Mouse (Mus musculus) frontal cortex, postnatal 25 days (tissue): Measurements from ENCODE around the gene Sntg2.

Experiments
- DNase-seq, 2 experiments: peaks; one replicate each; pipeline ENCODE4 v3.0.0; 2022; ENCODE audit warnings: low spot score in 2 of 2

Sntg2 gene

DNA sequence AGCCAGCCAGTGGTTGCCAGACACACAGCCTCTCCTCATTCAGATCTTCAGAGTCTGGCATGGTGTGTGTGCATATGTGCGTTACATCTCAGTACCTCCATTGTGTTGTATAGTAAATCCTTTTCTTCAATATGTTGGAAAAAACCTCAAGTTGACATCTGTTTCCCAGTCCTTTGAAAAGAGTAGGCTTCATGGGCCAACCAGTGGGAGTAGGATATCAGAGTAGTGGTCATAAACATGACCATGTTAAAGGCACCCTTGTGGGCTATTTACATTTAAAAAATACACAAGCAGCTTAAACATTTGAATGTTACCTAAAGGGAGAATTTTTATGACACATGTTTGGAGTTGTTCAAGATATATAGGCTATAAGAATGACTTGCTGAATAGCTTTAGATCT, 170.4 kb downstream of the Sntg2 start:
- DNase-seq = no peak

DNA sequence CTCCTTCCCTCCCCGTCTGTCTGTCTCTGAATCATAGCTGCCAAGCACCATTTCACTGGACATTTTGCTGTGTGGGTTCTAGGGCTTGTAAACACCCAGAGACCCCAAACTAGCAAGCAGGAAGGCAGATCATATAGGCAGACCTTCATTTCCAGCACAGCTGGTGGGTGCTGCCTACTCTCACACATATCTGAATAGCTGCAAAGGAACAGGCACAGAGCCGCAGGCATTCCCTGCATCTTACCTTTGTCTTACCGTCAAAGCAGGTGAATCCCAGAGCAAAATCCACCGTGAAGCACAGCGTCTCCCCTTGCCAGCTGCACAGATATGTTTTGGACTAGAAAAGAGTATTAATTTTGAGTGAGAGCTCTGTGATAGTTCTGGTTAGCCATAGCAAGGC, 172.1 kb downstream of the Sntg2 start:
- DNase-seq = no peak

DNA sequence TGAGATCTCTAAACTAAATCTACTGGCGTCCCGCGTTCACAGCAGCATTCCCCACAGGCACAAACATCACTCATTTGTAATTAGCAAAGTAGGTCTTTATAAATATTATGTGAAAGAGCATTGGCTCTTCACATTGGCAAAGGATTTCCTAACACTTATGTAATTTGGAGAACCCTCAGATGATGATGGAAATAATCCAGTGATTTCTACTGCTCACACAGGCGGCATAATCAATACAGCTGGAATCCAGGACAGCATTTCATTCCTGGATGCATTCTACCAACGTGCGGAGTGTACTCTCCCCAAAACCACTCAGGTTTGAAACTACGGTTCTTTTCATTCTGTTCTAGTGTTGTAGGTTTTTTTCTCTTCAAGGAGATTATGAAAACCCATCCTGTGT, 172.6 kb downstream of the Sntg2 start:
- no peak for DNase-seq

DNA sequence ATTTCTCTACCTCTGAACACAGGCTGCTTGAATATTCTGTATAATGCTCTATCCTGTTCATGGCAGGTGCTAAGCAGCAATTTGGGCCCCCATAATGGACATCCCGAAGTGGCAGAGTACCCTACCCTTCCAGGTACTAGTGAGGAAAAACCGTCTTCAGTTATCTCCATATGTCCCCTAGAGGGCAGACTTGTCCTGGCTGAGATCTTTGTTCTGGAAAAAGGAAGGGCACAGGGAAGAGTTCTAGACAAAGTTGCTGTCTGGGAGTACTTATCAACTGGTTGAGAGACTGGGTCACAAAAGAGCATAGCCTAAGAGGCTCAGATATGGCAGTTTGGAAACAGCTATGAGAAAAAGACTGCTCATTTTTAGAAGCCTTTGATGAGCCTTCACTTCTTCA, 173.4 kb downstream of the Sntg2 start:
- peak in 1 of 2 experiments; percentile 27 for DNase-seq

DNA sequence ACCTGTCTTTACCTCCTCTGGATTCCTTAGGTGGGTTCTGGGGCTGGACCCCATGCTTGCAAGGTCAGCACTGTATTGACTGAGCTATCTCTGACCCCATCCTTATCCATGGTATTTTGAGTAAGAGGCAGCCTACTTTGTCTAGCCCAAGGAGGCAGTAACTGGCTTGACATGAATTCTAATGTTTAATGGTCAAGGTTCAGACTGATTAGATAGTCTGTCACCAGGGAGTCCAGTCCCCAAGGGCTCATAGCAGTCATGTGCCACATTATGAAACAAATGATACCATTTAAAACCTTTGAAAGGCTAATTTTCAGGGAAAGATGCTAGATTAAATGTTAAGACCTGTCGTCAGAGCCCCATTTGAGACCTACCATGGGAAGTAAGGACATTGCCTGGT, 174.9 kb downstream of the Sntg2 start:
- DNase-seq = no peak

DNA sequence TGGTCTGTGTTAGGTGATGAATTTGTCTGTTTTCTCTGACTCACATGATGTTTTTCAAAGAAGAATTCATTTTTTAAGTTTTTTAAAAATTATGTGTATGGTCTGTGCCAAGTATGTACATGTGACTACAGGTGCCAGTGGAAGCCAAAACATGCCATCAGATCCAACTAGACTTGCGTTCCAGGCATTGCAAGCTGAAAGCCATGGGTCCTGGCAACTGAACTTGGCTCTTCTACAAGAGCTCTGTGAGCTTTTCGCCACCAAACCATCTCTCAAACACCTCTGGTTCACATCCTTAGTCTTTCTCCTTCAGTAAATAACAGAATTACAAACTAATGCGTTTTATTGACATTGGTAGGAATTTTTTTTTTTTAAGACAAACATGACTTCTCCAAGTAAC, 191.5 kb downstream of the Sntg2 start:
- DNase-seq = no peak

DNA sequence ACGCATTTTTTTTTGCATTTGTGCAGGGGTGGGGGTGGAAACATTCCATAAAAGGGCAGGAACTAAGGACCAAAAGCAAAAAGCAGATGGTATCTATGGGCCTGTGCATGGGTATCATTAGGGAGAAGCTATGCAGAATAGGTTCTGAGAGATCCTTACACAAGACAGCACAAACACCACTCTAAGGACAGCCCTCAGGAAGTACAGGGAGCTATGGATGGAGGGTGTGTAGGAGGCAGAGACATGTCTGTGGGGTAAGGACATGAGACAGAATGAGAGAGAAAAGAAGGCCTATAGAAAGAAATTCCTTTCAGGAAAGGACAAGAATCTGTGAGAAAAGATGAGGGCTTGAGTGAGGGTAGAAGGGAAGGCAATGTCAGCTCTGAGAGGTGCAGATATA, 193.6 kb downstream of the Sntg2 start:
- no peak for DNase-seq

DNA sequence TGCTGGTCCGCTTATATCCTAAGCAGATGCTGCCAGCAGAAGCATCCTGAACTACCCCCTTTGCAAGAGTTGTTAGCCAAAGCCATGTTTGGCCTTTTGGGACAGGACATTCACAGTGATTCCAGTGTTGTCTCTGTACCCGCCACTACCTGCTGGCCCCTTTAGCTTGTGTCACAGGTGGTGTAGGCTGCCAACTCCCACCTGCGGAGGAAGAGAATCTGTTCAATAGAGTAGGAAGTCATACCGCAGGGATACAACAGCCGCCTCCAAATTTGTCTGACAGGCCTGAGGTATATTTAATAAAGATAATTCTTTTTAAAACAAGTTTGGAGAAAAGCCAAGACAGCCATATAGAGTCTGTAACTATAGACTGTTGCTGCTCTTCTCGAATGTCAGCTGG, 195.2 kb downstream of the Sntg2 start:
- DNase-seq = no peak

DNA sequence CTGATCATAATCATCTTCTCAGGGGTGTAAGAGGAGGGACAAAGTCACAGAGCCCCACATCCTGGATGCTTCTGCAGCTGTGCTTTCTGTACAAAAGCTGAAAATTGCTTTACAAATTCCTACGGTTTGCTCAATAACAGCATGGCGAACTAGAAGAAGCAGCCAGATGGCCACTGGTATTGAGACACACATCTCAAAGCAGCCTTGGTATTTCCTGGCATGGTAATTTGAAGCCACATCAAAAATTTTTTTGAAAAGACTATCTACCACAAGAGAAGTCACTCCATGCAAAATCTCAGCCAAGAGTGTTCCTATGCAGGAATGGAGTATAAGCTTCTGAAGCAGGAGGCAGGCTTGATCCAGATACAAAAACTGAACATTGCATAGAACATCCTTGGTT, 195.6 kb downstream of the Sntg2 start:
- DNase-seq = no peak

DNA sequence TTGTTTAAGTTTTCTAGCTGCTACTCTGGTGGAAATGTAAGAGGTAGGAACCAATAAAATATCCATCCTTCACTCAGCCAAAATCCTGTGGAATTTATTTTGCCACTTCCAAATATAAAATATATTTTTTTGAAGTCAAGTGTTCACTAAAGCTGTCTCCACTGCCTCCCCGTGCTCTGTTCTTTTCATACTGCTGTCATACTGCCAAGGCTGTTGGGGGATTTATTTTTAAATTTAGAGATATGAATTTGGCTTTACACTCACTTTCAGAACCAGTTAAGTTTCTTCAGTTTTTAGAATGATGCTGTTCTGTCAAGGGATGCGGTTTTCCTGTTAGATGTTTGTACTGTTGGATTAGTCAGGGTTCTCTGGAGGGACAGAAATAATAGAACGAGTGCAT, 204.7 kb downstream of the Sntg2 start:
- DNase-seq = no peak

DNA sequence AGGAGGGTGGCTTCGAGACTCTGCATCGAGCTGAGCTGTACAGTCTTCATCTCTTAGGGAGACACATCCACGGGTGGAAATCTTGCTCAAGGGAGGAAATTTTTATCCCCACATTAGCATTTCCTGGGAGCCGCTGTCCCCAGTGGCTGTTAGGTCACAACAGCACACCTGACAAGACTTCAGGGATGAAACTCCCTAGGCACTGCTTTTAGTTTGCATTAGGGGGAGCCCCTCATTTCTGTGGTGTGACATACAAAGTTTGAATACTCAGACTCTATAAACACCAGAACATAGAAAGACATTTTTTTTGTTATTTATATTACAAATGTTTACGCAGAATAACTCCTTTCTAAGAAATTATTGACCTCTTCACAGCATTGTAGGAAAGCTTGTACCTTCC, 208.6 kb downstream of the Sntg2 start:
- no peak for DNase-seq

DNA sequence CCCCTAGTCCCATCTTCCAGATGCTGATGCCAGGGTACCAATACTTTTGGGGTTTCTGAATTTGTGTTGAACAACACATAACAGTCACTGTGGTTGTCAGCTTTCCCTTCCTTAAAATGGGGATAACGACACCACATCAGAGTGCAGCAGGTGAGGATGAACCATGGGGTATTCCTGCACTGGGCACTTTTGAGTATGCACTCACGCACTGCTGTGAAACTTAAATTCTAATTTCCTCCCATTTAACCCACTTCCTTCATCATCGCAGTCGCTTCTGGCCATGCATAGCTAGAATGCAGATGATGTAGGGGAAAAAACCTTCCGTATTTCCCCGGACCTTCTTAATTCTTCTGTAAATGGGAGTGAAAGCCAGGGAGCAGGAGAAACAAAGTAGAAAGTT, 209.2 kb downstream of the Sntg2 start:
- no peak for DNase-seq

DNA sequence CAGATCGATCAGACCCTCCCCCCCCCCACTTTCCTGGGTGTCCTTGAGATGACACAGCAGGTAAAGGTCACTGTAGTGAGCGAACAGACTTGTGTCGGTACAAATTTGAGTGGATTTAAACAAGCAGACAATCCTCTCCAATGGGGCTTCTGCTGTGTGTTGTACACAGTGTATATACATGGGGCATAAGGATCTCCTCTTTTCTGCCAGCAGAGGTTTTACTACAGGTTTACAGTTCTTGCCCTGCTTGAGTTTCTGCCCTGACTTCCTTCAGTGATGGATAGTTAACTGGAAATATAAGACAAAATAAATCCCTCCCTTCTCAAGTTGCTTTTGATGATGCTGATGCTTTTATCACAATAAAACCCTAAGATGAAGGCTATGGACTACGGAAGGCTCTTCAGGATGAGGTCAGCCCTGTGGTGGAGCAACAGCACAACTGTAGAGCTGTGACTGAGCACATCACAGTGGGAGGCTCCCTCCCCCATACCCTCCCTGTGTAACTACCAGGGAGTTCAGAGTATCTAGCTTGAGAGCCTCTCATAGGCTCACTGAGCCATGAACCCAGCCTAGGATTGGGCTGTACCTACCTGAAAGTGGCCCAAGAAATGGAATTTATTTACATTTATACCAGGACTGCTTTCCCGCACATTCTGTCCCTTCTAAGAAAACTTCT, 211.3 kb downstream of the Sntg2 start:
- no peak for DNase-seq

DNA sequence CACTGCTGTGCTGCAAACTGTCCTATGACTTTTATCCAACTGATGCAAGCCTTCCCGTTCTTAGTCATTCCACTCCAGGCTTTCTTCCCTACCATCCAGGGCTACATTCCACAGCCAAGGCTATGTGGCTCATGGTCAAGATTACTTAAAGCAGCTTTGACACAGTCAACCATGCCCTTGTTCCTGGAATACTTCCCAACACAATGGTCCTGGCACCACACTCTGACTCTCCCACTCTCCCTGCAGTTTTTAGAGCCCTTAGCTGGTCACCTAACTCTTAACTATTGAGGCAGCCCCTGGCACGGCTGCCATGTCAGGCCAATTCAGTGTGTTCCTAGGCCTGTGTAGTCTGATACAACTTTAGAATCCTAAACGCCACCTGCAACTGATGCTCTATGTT, 212.7 kb downstream of the Sntg2 start:
- DNase-seq = no peak

DNA sequence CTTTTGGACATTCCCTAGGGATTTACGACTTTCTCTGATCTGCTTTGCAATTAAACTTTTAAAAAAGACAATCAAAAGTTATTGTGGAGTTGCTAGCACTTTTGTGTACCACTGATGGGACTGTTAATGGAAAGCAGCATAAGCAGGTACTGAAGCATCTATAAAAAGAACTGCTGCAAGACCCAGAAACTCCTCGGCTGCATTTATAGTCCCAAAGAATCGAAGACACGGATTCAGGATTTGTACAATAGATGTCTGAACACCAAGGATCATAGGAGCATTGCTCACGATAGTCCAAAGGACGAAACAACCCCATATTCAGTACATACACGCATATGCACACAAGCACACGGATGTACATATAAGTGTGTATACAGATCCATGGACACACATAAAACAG, 213.4 kb downstream of the Sntg2 start:
- no peak for DNase-seq

DNA sequence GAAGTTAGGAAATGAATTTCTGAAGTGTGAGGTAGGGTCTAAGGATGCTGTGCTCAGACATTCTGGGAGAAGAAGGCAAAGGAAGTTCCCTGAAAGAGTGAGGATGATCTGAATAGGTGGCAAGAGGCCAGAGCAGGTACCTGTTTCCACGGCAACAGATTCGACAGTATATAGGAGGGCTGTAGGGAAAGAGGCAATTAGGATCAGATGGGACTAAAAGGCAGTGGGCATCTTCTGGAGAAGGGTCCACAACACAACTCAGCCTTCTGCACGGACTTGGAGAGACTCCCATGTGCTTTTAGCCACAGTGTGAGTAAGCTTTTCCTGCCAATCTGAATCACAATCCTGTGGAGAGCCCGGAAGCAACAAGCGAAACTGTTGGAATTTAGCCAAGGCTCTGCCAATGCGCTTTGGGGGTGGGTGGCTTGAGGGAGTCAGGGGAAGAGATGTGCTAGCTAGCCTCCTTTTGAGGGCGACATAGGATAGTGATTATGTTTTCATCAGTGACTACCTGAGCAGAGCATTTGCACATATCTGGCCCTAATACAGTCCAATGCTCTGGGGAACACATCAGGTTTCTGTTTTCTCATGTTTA, 219.0 kb downstream of the Sntg2 start:
- no peak for DNase-seq

DNA sequence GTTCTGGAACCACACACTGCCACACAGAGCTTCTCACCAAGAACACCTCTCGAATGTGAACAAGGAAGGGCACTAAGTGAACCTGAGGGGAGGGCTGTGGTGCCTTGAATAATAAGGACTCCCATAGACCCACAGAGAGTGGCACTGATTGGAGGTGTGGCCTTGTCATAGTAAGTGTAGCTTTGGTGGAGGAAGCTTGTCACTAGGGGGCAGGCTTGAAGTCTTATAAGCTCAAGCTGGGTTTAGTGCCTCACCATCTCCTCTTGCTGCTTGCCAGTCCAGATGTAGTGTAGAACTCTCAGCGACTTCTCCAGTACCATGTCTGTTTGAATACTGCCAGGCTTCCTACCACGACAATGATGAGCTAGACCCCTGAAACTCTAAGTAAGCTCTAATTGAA, 231.1 kb downstream of the Sntg2 start:
- no peak for DNase-seq

DNA sequence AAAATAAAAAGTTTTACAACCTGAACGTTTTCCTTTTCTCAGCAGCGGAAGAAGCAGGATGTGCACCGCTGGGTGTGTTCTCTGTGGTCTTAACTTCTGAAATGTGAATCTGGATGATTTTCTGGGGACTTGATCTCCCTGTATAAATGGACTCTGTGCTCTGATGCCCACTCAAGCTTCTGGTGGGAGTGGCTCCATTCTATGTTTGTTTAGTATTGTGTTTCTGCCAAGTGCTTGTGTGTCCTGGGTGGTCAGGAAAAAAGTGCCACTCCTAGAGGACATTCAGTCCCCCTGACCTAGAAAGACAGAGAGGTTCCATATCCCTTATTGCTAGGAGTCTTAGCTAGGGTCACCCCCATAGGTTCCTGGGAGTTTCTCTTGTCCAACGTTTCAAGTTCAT, 240.7 kb downstream of the Sntg2 start, which contains the start of gene Tpo:
Gene Tpo (minus strand): TSS at position 101 of the 400 bp plus-strand sequence.
- DNase-seq = no peak

DNA sequence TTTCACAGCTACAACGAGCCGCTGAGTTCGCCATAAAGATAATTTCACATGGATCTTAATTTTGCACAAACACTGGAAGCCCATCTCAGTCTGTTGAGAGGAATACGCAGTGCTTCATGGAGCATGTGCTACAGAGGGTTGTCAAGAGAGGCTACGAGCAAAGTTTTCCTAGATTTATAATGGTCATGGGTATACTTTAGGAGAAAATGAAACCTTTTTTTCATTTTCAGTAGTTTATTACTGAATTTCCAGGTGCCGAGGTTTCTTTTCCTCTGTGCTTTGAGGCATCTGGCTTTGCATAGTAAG, 243.8 kb downstream of the Sntg2 start:
- no peak for DNase-seq

DNA sequence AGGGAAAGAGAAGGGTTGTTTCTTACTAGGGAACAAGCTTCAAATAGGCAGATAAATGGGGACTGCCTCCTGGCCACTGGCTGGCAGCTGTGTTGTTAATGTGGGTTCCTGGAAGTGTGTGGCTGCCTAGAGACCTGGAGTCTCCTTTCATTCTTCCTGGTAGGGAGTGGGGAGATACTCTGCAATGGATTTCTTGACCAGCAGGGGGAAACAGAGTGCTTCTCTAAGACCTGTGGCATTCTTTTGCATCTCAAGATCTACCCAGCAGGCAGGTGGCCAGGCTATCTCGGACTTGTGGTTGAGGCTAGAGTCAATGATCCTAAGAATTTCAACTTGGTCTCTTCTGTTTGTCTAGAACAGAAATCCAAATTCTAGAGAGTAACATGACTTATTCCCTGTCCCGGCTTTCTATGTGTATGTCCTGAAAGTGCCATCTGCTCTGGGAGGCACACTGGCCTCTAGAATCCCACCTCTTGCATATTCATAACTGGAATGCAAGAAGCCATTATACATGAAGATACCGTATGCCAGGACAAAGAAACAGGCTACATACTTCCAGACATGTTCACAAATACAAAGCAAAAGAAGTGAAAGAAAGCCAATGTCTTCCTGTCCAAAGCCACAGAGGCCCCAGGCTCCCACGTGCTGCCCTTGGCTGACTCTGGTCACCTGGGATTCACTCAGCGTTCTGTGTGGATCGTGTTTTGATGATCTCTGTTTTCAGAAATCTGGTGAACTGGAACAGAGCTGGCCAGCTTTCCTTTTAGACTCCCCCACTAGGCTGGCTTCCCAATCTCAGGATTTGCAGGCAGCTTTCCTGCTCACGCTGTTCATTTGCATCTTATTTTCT, 244.4 kb downstream of the Sntg2 start:
- peak; percentile 53 to 67 for DNase-seq
